Mouse (Mus musculus): Measurements from ENCODE around the gene Fstl4. TPM values are rescaled to one million over a fixed set of nuclear protein-coding genes. Genes with fewer than 3 reads are reported as not detected.

Gene Fstl4
- polyA plus RNA-seq, 1 experiment, result 0.07 TPM

GRCm38 (mm10) chr11:53091596-53091995 is 327.2 kb downstream of the Fstl4 start:
- Histone ChIP-seq H3K4me3 (replicated peaks) (no peak overlapping the region), H3K27me3 (replicated peaks) (peaks cover 9% of the 10 kb centered on the region), H3K4me1 (no peaks in the 10 kb centered on the region), H3K9me3 (no peaks in the 10 kb centered on the region), H3K36me3 (replicated peaks; ENCODE audit: low read length) (no peaks in the 10 kb centered on the region)
- TF ChIP-seq FLI1 (IDR thresholded peaks at IDR 0.05; ENCODE audit: low read length), result no peak
- no peak for TF ChIP-seq GATA1 (IDR thresholded peaks at IDR 0.05; ENCODE audit: borderline replicate concordance, low read length)

- Histone ChIP-seq H3K27me3 (replicated peaks) (peaks cover 15% of the 10 kb centered on the region), H3K4me3 (replicated peaks) (no peak overlapping the region), H3K9me3 (no peaks in the 10 kb centered on the region), H3K36me3 (replicated peaks; ENCODE audit: low read length) (no peaks in the 10 kb centered on the region), H3K4me1 (no peaks in the 10 kb centered on the region)
- no peak for TF ChIP-seq GATA1 (IDR thresholded peaks at IDR 0.05; ENCODE audit: borderline replicate concordance, low read length)
- TF ChIP-seq FLI1 (IDR thresholded peaks at IDR 0.05; ENCODE audit: low read length), result no peak
Observed at GRCm38 (mm10) chr11:53096871-53097270, 332.4 kb downstream of the Fstl4 start.

GRCm38 (mm10) chr11:53097331-53097730 is 332.9 kb downstream of the Fstl4 start:
- H3K36me3 ChIP-seq (replicated peaks; ENCODE audit: low read length), result no peaks in the 10 kb centered on the region
- H3K4me1 ChIP-seq, result no peaks in the 10 kb centered on the region
- no peak overlapping the region for H3K4me3 ChIP-seq (replicated peaks)
- TF ChIP-seq GATA1 (IDR thresholded peaks at IDR 0.05; ENCODE audit: borderline replicate concordance, low read length), result no peak
- H3K27me3 ChIP-seq (replicated peaks), result peaks cover 15% of the 10 kb centered on the region
- H3K9me3 ChIP-seq, result no peaks in the 10 kb centered on the region

- Histone ChIP-seq H3K4me3 (replicated peaks) (no peak overlapping the region), H3K9me3 (no peaks in the 10 kb centered on the region), H3K27me3 (replicated peaks) (peaks cover 15% of the 10 kb centered on the region), H3K36me3 (replicated peaks; ENCODE audit: low read length) (no peaks in the 10 kb centered on the region), H3K4me1 (no peaks in the 10 kb centered on the region)
- TF ChIP-seq GATA1 (IDR thresholded peaks at IDR 0.05; ENCODE audit: borderline replicate concordance, low read length) (no peak), FLI1 (IDR thresholded peaks at IDR 0.05; ENCODE audit: low read length) (no peak)
Observed at GRCm38 (mm10) chr11:53097870-53098269, 333.4 kb downstream of the Fstl4 start.

- no peaks in the 10 kb centered on the region for H3K9me3 ChIP-seq
- H3K27me3 ChIP-seq (replicated peaks), result peaks cover 17% of the 10 kb centered on the region
- H3K4me3 ChIP-seq (replicated peaks), result no peak overlapping the region
- H3K36me3 ChIP-seq (replicated peaks; ENCODE audit: low read length), result no peaks in the 10 kb centered on the region
- TF ChIP-seq FLI1 (IDR thresholded peaks at IDR 0.05; ENCODE audit: low read length) (no peak), GATA1 (IDR thresholded peaks at IDR 0.05; ENCODE audit: borderline replicate concordance, low read length) (no peak)
- no peaks in the 10 kb centered on the region for H3K4me1 ChIP-seq
Observed at GRCm38 (mm10) chr11:53098780-53099198, 334.4 kb downstream of the Fstl4 start.

GRCm38 (mm10) chr11:53099322-53099721 is 334.9 kb downstream of the Fstl4 start:
- Histone ChIP-seq H3K4me1 (no peaks in the 10 kb centered on the region), H3K36me3 (replicated peaks; ENCODE audit: low read length) (no peaks in the 10 kb centered on the region), H3K9me3 (no peaks in the 10 kb centered on the region), H3K27me3 (replicated peaks) (peaks cover 19% of the 10 kb centered on the region), H3K4me3 (replicated peaks) (no peak overlapping the region)
- TF ChIP-seq GATA1 (IDR thresholded peaks at IDR 0.05; ENCODE audit: borderline replicate concordance, low read length), result no peak

- Histone ChIP-seq H3K36me3 (replicated peaks; ENCODE audit: low read length) (no peaks in the 10 kb centered on the region), H3K27me3 (replicated peaks) (peaks cover 20% of the 10 kb centered on the region), H3K4me3 (replicated peaks) (no peak overlapping the region), H3K4me1 (no peaks in the 10 kb centered on the region), H3K9me3 (no peaks in the 10 kb centered on the region)
- TF ChIP-seq FLI1 (IDR thresholded peaks at IDR 0.05; ENCODE audit: low read length) (no peak), GATA1 (IDR thresholded peaks at IDR 0.05; ENCODE audit: borderline replicate concordance, low read length) (no peak)
Observed at GRCm38 (mm10) chr11:53101732-53102131, 337.3 kb downstream of the Fstl4 start.

GRCm38 (mm10) chr11:53103601-53104325 is 339.3 kb downstream of the Fstl4 start:
- no peaks in the 10 kb centered on the region for H3K36me3 ChIP-seq (replicated peaks; ENCODE audit: low read length)
- no peak for TF ChIP-seq FLI1 (IDR thresholded peaks at IDR 0.05; ENCODE audit: low read length)

GRCm38 (mm10) chr11:53107706-53108105 is 343.3 kb downstream of the Fstl4 start:
- peaks cover 15% of the 10 kb centered on the region for H3K27me3 ChIP-seq (replicated peaks)
- no peaks in the 10 kb centered on the region for H3K9me3 ChIP-seq
- no peak overlapping the region for H3K4me3 ChIP-seq (replicated peaks)
- H3K36me3 ChIP-seq (replicated peaks; ENCODE audit: low read length), result no peaks in the 10 kb centered on the region
- H3K4me1 ChIP-seq, result peaks cover 5% of the 10 kb centered on the region; the same call in 1 of the 2 replicates
- TF ChIP-seq FLI1 (IDR thresholded peaks at IDR 0.05; ENCODE audit: low read length) (no peak), GATA1 (IDR thresholded peaks at IDR 0.05; ENCODE audit: borderline replicate concordance, low read length) (no peak)

More at GRCm38 (mm10) chr11:53103601-53104325, 339.3 kb downstream of the Fstl4 start:
- Histone ChIP-seq H3K9me3 (no peaks in the 10 kb centered on the region), H3K4me3 (replicated peaks) (no peak overlapping the region), H3K27me3 (replicated peaks) (peaks cover 16% of the 10 kb centered on the region), H3K4me1 (no peaks in the 10 kb centered on the region)

- Histone ChIP-seq H3K36me3 (replicated peaks; ENCODE audit: low read length) (no peaks in the 10 kb centered on the region), H3K4me3 (replicated peaks) (no peak overlapping the region), H3K27me3 (replicated peaks) (peaks cover 20% of the 10 kb centered on the region), H3K9me3 (no peaks in the 10 kb centered on the region), H3K4me1 (peaks cover 5% of the 10 kb centered on the region; the same call in 1 of the 2 replicates)
- TF ChIP-seq GATA1 (IDR thresholded peaks at IDR 0.05; ENCODE audit: borderline replicate concordance, low read length), result no peak
Observed at GRCm38 (mm10) chr11:53108798-53109197, 344.4 kb downstream of the Fstl4 start.

All from megakaryocyte, embryonic 14.5 days (primary cell).